Mouse (Mus musculus) liver, embryonic 14.5 days (tissue): ENCODE measurements at regions not wholly inside any gene's neighbourhood (a gene's known extent, or its start where the extent isn't known, plus 50 kb on each side); places are given as distances from the start of the nearest gene placed in this dataset.

ENCODE experiments used
- CTCF ChIP-seq: IDR thresholded peaks from 2 replicates; pipeline ENCODE4 v1.5.1; 2016; ENCODE audit warnings: antibody characterized with exemption, low read depth, control low read depth
- EP300 ChIP-seq: IDR thresholded peaks from 2 replicates; pipeline ENCODE4 v1.6.1; 2016; ENCODE audit warnings: antibody characterized with exemption, low read depth

DNA sequence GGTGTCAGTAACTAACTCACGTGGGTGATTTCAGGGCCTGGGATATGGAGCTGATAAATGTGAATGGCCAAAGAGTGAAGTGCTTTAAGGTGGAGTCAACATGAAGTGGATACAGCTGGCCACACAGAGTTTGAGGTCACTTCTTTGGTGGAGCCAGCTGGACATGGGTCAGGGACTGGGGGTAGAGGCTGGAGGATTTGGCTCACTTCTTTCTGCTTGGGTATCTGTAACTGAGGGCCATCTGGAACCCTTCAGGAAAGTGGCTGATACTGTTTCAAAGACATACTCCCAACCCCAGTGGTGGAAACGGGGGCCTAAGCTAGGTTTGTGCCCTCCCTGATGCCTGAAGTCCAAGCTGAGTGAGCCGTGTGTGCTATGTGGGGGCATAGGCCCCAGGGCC lies 90.1 kb upstream of the 1700021F07Rik start:
- TF ChIP-seq CTCF (no peak), EP300 (no peak)
